Mouse (Mus musculus): Measurements from ENCODE around the gene Tjap1.

The Tjap1 gene

DNA sequence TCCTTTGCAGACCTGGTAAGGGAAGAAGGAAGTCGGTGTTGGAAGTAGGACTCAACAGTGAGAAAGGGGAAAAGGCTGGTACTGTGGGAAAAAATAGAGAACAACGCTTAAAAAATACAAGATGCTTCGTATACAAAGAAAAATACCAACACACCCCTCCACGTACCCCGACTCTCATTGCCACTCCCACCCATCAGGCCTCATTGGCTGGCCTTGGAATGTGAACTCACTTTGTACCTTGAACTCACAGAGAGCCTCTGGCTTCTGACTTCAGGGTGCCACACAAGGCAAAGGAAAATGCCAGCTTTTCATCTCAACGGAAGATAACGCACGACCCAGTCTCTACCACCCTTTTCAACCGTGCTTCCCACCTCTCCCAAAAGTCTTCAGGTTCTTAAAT lies 314 bp upstream of the Tjap1 start:
- DNase-seq (ENCODE audit: low read depth): no peak

DNA sequence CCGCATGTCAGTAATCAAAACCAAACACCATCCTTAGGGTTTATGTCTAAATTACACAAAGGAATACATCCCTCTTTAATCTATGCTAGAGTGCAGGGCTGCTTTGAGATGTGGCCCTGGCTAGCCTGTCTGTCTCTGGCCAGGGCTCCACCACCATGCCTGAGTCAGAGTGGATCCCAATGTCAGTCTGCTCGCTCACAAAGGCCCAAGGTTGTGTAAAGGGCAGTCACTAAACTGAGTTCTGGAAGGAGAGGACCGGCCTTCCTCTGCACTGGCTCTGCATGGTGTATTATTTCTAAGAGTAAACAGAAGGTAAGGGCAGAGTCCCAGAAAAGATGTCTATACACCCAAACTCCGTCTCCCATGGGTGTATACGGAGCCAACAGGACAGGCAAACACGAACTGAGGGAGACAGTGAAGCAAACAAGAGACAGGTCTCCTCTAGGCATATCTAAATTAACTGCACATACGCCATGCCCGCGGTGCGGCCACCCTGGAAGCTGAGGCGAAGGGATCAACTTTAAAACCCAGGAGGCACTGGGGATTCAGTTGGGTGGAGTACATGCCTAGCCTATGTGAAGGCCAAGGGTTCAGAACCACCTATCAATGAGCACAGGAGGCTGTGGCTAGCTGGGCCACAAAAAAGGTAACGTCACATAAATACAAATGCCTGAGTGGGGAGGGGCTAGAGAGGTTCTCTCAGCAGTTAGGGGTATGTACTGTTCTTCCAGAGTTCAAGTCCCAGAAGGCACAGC lies 4.6 kb downstream of the Tjap1 start:
- no peak for DNase-seq (ENCODE audit: low read depth)

DNA sequence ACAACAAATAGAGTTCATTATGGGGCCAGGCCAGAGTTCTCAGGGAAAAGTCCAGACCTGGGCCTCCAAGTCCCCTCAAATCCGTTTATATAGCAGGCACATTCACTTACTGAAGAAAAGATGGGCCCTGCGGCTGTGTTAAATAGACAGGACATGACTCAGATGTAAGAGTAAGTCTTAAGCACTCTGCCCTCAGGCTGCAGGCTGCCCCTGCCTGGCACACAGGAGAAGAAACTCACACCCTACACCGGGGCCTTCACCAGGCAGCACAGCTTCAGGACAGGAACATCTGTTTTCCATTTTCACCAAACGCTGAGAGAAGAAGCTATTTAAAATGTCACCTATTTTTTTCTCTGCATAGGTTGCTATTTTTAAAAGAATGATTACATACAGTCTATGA lies 5.2 kb downstream of the Tjap1 start:
- DNase-seq (ENCODE audit: low read depth): peak; percentile 92

DNA sequence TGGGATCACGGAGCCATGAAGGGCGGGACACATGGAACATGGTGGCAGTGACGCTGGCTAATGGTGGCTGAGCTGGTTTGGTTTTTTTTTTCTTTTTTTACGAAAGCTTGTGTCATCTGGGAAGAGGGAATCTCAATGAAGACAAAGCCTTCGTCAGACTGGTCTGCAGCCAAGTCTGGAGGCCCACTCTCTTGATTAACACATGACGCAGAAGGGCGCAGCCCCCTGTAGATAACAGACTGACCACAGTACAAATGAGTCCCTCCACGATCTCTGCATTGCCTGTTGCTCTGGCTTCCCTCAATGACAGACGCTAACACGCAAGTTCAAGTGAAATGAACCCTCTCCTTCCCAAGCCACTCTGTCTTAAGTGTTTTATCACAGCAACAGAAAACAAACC lies 7.3 kb downstream of the Tjap1 start:
- DNase-seq (ENCODE audit: low read depth): peak; percentile 60

DNA sequence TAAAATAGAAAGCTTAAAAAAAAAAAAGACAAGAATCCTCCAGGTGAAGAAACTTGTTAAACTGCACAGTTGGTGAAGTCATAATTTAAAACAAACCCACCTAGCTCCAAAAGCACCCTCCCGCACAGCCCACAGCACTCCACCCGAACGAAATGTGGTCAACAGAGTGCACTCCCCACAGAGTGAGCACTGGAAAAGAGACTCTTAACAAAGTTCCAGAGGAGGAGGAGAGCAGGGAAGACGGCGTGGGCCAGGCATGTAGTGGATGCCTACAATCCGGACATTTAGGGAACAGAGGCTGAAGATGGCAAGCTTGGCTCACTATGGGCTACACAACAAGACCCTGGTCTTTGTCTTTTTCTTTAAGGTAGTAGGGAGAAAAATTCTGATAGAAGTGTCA lies 7.8 kb downstream of the Tjap1 start:
- DNase-seq (ENCODE audit: low read depth): no peak

DNA sequence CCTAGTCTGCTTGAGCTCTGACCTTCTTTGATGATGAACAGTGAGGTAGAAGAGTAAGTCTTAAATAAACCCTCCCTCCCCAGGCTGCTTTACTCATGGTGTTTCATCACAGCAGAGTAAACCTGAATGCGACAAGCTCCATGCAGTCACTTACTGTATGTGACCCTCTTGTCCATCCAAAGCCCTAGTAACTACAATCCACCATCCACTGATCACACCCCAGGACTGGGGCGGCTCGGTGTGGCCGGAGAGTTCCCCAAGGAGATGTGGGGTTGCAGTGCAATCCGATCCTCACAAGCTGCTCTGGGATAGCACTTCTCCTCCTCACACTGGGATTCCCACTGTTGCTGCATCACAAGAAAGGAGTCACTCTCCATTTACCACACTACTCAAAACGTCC lies 8.4 kb downstream of the Tjap1 start:
- peak; percentile 58 for DNase-seq (ENCODE audit: low read depth)

DNA sequence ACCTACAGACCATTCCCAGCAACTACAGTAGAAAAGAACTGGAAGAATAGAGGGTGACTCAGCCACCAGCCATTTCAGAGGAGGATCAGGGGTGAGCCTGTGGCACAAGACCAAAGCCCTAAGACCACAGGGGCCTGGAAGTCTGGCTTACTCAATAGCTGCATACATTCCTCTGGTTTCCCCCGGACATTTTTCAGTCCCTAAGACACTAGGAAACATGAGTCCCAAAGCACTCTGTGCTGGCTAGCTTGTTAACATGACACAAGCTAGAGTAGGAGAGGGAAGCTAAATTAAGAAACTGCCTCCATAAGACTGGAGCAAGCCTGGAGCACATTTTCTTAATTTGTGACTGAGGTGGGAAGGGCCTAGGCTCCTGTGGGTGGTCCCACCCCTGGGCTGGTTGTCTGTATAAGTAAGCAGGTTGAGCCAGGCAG lies 9.0 kb downstream of the Tjap1 start:
- DNase-seq (ENCODE audit: low read depth): peak; percentile 92

DNA sequence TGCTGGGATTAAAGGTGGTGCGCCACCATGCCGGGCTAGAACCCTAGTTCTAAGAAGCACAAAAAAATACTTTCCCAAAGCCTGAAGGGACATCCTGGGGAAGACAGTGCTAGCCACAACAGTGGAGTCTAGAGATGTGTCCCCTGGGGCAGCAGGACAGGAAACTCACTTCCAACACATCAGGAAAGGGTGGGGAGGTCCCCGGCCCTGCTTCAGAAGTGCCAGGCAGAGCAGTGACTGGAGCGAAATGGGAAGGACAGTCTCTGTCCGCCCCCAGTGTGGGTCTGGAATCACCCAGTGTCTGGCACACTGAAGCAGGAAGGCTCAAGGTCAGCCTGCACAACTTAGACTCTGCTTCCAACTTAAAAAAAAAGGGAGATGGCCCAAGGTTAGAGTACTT lies 10.2 kb downstream of the Tjap1 start:
- DNase-seq (ENCODE audit: low read depth): no peak

DNA sequence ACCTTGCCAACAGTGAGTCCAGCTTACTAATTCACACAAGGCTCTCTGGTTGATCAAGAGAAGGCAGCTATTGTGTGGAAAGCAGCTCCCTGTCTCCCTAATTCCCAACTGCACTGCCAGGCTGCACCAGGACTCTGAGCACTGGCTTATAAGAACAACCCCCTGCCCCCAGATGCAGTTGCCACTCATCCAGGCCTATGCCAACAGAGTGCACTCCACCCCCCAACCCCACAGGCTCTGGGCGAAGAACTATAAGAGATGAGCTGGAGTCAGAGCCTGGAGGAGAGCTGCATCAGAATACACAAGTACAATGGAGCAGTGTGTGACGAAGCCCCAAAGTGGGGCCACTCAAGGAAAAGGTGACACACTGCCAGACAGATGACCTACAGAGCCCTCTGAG lies 10.8 kb downstream of the Tjap1 start:
- no peak for DNase-seq (ENCODE audit: low read depth)

DNA sequence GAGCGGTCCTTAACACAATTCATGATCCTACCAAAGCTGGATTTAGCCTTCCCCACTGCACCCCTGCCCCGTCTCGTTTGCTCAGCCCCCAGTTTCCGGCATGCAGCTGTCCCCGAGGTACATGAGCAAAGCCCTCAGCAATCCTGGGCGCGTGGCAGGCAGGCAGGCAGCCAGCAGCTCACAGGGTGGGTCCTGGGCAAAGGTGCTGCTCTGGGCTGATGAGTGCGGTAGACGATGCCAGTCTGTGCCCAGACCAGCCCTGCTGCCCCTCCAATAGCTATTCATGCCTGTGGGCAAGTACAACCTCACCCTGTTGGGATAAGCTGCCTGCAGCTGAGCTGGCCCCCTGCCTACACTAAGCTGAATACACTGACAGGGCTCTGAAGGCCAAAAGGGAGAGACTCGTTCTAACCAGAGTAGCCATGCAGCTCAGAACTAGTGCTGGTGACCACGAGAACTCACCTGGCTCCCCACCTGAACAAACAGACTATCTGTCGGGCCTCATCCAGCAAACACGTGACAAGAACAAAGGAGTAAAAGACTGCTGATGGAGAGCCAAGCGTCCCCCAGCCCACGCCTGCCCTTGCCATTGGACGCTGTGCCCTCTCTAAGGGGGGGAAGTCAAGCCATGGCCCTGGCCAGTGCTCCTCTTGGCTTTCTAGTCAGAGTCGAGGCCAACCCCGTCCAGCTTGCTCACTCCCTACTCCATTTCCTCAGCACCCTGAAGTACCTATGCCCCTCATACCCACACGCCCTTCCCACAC lies 12.9 kb downstream of the Tjap1 start:
- DNase-seq (ENCODE audit: low read depth): peak; percentile 59

DNA sequence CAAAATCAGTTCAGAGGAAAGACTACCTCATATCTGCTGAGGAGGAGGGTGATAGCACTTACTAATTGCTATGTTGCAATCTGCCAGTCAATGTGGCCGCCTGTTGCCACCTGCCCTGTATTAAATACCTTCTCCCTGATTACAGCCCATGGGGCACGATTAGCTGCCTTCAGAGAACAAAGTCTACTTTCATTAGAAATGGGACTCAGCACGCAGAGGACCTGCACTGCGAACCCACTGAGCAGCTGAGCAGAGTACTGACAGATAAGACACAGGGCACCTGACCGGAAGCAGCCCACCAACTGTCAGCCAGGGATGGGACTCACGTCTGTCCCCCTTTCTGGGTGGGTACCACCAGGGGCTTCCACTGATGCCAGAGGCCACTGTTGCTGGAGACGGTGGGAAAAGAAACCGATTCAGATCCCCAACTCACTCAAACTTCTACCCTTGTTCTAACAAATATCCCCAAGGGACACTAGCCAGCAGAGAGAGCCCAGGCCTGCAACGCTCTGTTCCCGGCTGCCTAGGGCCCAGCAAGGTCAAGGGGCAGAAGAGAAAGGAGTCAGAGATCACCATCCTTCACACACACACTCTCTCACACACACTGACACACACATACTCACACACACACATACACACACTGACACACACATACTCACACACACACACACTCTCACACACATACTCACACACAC lies 14.7 kb downstream of the Tjap1 start:
- DNase-seq (ENCODE audit: low read depth): no peak

DNA sequence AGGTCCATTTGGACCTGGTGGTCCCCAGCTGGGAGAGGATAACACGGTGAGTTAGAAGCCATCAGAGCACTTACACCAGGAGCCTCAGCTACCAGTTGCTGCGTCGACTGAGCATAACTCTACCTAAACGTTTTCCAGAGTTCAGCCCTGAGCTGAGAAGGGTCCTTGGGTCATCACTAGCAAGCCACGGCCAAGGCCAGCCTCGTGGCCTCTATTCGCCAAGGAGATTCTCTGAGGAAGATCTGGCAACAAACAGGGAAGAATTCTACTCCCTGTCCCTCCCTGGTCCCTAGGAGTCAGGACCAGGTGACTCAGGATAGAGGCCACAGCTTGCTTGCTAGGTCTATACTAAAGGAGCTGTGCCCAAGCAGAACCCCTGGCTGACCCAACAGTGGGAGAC lies 15.3 kb downstream of the Tjap1 start:
- DNase-seq (ENCODE audit: low read depth): no peak

DNA sequence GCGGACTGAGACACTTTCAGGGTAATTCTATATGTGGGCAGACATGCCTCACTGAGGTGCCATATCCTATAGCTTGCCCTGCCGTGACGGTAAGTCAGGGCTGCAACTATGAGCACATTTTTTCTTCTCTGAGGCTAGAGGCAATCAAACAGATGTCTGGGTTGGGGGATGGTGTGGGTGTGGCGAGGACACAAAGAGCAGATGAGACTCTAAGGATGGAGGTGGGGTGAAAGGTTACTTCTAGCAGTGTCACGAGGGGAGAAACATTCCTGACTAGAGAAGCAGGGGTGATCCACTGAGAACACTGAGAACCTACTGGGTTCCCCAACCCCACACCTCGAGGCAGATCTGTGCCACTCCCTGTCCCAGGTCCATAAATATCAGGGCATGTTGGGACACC lies 15.8 kb downstream of the Tjap1 start:
- DNase-seq (ENCODE audit: low read depth): no peak

DNA sequence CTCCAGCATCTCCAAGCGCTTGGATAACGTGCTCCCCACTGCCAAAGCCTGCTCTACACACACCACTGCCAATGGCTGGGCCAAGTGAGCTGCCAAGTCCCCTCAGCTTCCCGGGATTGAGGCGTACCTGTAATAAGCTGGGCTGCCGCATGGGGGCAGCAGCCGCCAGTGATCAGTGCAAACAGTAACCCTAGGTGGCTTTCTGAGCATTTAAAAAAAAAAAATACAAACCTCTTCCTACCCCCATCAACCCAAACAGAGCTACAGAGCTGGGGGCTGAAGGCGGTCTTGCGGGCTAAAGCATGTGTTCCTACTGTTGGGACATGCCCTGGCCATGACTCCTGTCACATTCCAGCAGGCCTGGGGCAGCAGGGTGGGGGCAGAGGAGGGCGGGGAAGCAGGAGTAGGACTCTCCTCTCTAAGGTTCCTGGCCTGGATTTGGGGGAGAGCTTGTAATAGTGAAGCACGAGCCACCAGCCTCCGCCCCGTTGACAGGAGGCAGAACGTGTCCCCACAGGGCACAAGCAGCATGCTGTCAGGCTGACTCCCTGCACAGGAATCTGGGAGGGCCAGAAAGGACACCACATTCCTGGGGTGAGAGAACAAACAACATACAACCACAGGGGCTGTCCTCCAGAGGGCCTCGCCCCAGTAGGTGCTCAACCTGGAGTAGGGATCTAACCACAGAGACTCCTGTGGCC lies 16.8 kb downstream of the Tjap1 start:
- DNase-seq (ENCODE audit: low read depth): peak; percentile 94

DNA sequence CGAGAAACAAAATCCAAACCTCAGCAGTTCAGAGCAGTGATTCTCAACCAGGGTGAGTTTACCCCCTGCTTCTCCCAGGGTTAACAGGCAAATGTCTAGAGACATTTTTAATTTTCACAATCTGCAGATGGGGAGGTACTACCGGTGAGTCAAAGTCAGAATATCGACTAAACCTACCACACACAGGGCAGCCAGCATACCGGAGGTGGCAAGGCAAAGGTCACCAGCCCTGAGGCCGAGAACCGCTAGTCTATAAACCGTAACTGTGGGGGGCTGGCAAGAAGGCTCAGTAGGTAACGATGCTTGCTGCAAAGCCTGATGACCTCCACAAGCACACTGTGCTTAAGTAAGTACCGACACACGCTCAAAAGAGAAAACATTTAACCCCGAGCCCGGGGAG lies 17.3 kb downstream of the Tjap1 start:
- no peak for DNase-seq (ENCODE audit: low read depth)

DNA sequence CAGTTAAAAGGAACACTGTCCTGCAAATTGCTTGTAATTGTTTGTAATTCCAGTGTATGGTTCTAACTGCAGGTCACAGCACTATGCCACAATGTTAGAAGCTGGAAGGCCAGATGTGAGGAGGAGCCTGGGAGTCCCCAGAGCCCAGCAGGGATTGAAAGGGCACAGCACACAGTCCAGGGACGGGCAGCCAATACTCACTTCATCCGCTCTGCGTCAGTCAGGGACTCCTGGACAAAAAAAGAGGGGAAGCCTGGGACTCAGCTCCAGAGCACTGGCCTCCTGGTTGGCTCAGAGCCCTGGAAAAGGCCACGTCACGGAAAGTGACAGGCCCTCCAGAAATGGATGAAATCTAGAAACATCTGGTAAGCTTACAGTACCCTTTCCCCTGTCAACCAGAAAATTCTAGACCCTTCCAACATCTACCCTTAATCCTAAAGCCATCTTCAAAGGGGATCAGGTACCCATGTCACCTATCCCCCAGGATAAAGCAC lies 20.6 kb downstream of the Tjap1 start:
- DNase-seq (ENCODE audit: low read depth): no peak

DNA sequence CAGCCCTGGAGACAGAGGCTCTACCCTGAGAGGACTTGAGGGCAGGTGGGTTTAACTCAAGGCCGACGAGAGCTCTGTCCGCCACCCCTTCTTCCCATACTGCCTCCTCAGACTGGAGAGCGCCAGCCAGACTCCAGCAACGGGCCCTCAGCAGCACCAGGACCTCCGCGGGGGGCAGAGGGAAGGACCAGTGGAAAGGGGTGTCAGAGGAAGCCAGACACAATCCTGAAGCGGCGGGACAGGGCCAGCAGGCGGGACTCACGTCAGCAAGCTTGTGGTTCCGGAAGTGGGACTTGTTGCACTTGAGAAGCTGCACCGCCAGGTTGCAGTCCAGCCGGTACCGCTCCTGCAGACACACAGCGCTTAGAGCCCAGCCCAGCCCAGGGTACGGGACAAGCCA lies 23.2 kb downstream of the Tjap1 start:
- DNase-seq (ENCODE audit: low read depth): no peak

DNA sequence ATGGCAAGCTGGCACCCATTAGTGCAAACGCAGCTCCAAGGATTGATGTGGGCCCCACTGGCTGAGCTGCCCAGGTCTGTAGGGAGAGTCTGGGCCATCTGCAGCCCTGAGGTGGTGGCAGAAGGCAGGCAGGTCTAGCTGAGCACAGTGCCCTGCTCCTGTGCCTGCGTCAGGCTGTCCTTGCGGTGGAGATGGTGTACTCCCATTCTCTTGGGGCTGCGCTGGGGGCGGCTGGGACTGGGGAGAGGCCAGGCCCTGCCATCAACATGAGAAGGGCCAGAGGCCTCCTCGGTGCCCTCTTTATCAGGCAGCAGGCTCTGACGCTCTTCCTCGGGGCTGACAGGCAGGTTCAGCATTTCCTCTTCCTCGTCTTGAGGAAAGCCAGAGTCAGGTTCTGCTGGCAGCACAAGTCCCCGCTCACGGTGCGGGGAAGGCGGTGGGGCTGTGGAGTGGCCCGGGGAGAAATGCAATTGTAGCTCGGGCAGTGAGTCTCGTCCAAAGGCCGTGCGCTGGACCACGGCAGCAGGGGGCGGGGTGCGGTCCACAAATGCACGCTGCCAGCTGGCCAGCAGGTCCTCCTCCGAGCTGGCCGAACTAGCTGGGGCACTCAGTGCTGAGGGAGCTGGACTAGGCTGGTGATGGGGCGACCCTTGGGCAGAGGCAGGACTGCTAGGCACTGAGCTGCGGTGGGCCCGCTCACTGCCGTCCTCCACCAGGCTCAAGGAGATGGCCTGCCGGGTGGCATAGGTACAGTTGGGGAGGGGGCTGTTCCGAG lies 24.4 kb downstream of the Tjap1 start:
- DNase-seq (ENCODE audit: low read depth): no peak

DNA sequence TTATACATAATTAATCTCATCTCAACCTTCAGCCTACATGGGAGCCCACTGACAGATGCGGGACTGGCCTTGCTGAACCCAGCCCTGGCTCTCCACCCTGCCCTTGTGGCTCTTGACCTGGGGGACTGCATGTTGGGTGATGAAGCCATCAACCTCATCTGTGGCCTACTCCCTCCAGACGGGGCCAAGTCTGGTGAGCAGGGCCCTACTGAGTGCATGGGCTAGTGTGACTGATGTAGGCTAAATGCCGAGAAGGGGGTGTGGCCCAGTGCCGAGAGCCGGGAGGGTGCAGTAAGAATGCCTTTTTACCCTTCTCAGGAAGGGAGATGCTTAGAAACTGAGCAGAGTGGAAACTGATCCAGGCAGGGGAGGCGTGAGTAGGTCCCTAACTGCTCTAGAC lies 27.7 kb downstream of the Tjap1 start:
- no peak for DNase-seq (ENCODE audit: low read depth)

DNA sequence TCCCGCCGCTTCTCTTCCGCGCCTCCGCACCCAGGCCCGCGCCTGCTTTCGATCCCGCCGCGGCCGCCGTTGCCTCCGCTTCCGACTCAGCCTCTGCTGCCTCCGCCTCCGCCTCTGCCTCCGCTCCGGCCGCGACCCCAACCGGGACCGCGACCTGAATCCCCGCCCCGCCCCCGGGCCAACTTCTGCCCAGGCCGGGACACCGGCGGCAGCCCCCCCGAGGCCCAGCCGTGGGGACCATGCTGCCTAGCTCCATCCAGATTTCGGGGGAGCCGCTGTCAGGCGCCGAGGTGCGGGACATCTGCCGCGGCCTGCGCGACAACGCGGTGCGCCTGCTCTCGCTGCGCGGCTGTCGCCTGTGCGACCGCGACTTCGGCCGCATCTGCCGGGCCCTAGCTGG lies 28.7 kb downstream of the Tjap1 start:
- DNase-seq (ENCODE audit: low read depth): no peak

DNA sequence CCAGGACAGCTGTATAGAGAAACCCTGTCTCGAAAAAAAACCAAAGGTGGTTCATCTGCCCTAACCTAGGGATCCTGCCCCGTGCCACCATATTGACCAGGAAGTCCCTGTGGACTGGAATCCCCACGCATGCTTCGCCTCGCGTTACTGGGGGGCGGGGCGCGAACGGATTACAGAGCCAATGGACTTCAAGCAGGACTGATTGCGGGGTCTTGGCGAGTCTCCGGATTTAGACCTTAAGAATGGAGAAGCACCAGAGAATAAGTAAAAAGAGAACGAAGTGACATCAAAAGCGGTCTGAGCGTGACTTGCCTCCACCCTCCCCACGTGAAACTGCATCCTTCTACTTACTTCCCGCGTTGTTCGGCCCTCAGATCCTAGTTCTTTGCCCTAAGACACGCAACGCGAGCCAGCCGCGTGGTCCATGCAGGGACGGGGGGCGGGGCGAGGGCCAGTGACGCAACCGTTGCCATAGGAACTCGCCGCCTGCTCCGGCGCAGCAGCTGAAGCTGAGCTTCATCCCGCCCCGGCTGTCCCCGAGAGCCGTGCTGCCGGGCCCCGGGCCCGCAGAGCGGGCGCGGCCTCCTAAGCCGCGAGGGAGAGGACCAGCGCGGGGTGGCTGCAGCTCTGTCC lies 29.3 kb downstream of the Tjap1 start, which contains the start of gene Lrrc73:
Gene Lrrc73, plus strand, starts transcription at position 80 of the 633 bp plus-strand sequence.
- DNase-seq (ENCODE audit: low read depth): peak; percentile 91

All from NIH3T3 (cell line).